Mouse (Mus musculus): ENCODE data around the gene Ppp2r5a. TPM values are rescaled to one million over a fixed set of nuclear protein-coding genes. Genes with fewer than 3 reads are reported as not detected.
"Not testable (repeated sequence)": the region's sequence is repeated elsewhere in the genome, so short reads cannot be mapped to it uniquely, and the experiment has no call there.

Ppp2r5a gene
- polyA plus RNA-seq, 1 experiment from 2014 or later, result 43.4 TPM

DNA sequence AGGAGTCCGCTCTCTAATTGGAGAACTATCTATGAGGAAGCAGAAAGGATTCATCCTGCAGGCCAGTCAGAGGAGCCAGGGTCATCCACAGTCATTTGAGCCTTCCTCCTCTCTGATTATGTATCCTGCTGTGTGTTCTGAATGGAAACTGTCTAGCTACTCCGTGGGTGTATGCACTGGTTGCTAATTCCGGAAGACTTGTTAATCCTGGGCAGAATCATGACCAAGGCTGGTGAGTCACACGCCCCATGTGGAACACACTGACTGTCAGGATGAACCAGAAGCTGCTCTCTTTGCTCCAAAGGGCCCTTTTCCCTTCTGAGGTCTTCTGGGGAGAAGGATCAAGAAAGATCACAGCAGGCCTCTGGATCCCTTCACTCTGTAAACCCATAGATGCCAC lies 35.5 kb upstream of the Ppp2r5a start:
- H3K4me3 ChIP-seq (ENCODE audit: low read depth, low read length), result no peak overlapping the region
- 63% methylated on average over 4 of the region's 4 CpGs for WGBS (ENCODE audit: insufficient replicate concordance)
- H3K4me2 ChIP-seq, result no peak overlapping the region
- no peak overlapping the region for H3K9ac ChIP-seq (ENCODE audit: low read depth, low read length)
- no peaks in the 10 kb centered on the region for H3K9me3 ChIP-seq (replicated peaks; ENCODE audit: control insufficient read depth, low read length)
- H3K4me1 ChIP-seq (ENCODE audit: control insufficient read depth, insufficient read depth, low read length), result peaks cover 14% of the 10 kb centered on the region
- no peaks in the 10 kb centered on the region for H3K27me3 ChIP-seq (ENCODE audit: control insufficient read depth, insufficient read depth, low read length)
- no peak for ATAC-seq (replicated peaks; ENCODE audit: insufficient number of reproducible peaks, low FRiP score, low TSS enrichment)
- no peaks in the 10 kb centered on the region for H3K36me3 ChIP-seq (ENCODE audit: control insufficient read depth, insufficient read depth, low read length)
- H3K27ac ChIP-seq (ENCODE audit: low read depth, low read length), result no peak overlapping the region

DNA sequence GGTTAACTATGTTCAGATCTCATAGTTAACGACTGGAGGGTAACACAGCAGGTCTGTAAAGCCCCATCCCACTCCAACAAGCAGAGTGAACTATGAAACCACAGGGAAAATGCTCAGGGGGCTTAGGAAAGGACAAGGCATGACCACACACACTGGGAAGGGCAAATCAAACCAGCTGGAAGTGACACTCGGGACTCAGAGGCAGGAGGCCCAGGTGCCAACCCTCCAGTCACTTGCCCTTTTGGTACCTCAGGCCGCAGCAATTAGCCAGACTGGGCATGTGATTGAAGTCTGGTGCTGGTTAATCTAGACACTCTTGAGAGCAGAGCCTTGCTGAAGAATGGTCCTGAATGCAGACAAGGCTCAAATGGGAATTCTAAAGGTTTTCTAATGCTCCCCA lies 33.6 kb upstream of the Ppp2r5a start:
- no peak overlapping the region for H3K4me3 ChIP-seq (ENCODE audit: low read depth, low read length)
- H3K36me3 ChIP-seq (ENCODE audit: control insufficient read depth, insufficient read depth, low read length), result no peaks in the 10 kb centered on the region
- WGBS (ENCODE audit: insufficient replicate concordance), result 38% methylated on average over 3 of the region's 3 CpGs
- no peaks in the 10 kb centered on the region for H3K9me3 ChIP-seq (replicated peaks; ENCODE audit: control insufficient read depth, low read length)
- no peak for ATAC-seq (replicated peaks; ENCODE audit: insufficient number of reproducible peaks, low FRiP score, low TSS enrichment)
- no peak overlapping the region for H3K27ac ChIP-seq (ENCODE audit: low read depth, low read length)
- no peak overlapping the region for H3K9ac ChIP-seq (ENCODE audit: low read depth, low read length)
- peaks cover 20% of the 10 kb centered on the region for H3K4me1 ChIP-seq (ENCODE audit: control insufficient read depth, insufficient read depth, low read length)
- H3K27me3 ChIP-seq (ENCODE audit: control insufficient read depth, insufficient read depth, low read length), result no peaks in the 10 kb centered on the region
- H3K4me2 ChIP-seq, result no peak overlapping the region

DNA sequence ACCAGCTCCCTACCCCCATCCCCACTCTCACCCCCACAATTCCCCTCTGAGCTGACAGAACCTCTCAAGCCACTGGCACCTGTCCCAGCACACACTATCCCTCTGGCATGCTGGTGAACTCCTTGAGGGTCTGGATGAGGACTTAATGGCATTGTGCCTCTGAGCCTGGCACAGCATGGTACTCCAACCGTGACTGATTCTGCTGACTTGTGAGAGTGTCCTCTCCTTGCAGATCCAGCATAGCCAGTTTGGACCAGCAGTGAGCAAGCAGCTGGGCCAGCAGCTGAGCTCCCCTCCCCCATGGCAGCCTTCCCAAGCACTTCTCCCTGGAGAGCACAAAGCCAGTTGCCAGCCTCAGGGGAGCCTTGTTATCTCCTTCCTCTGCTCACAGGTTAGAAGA lies 32.3 kb upstream of the Ppp2r5a start:
- H3K36me3 ChIP-seq (ENCODE audit: control insufficient read depth, insufficient read depth, low read length), result no peaks in the 10 kb centered on the region
- peaks cover 20% of the 10 kb centered on the region for H3K4me1 ChIP-seq (ENCODE audit: control insufficient read depth, insufficient read depth, low read length)
- ATAC-seq (replicated peaks; ENCODE audit: insufficient number of reproducible peaks, low FRiP score, low TSS enrichment), result no peak
- no peaks in the 10 kb centered on the region for H3K27me3 ChIP-seq (ENCODE audit: control insufficient read depth, insufficient read depth, low read length)
- no peaks in the 10 kb centered on the region for H3K9me3 ChIP-seq (replicated peaks; ENCODE audit: control insufficient read depth, low read length)
- H3K4me2 ChIP-seq, result no peak overlapping the region
- H3K4me3 ChIP-seq (ENCODE audit: low read depth, low read length), result no peak overlapping the region
- 4% methylated on average over 1 of the region's 1 CpGs for WGBS (ENCODE audit: insufficient replicate concordance)
- H3K27ac ChIP-seq (ENCODE audit: low read depth, low read length), result no peak overlapping the region
- no peak overlapping the region for H3K9ac ChIP-seq (ENCODE audit: low read depth, low read length)

DNA sequence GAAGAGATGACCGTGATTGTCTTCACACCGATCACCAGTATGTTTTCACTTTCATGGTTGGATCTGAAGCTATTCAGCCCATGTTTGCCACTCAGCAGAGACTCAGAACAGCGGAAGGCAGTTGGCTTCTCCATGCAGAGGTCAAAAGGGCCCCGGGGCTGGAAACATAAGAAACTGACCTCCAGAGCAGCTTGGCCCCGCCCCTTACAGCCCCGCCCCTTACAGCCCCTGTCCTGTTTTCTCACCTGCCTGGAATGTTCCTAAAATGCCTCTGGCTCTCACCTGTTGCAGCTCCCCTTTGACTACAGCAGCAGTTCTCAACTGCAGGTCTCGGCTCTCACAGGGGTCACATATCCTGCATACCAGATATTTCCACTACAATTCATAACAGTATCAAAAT lies 29.5 kb upstream of the Ppp2r5a start:
- Histone ChIP-seq H3K27me3 (ENCODE audit: control insufficient read depth, insufficient read depth, low read length) (no peaks in the 10 kb centered on the region), H3K4me2 (peak overlapping the region; percentile 16; the same call in 1 of the 2 replicates), H3K36me3 (ENCODE audit: control insufficient read depth, insufficient read depth, low read length) (no peaks in the 10 kb centered on the region), H3K9me3 (replicated peaks; ENCODE audit: control insufficient read depth, low read length) (no peaks in the 10 kb centered on the region), H3K27ac (ENCODE audit: low read depth, low read length) (no peak overlapping the region), H3K4me1 (ENCODE audit: control insufficient read depth, insufficient read depth, low read length) (peaks cover 20% of the 10 kb centered on the region), H3K4me3 (ENCODE audit: low read depth, low read length) (no peak overlapping the region), H3K9ac (ENCODE audit: low read depth, low read length) (no peak overlapping the region)
- 31% methylated on average over 7 of the region's 7 CpGs for WGBS (ENCODE audit: insufficient replicate concordance)
- ATAC-seq (replicated peaks; ENCODE audit: insufficient number of reproducible peaks, low FRiP score, low TSS enrichment), result no peak

DNA sequence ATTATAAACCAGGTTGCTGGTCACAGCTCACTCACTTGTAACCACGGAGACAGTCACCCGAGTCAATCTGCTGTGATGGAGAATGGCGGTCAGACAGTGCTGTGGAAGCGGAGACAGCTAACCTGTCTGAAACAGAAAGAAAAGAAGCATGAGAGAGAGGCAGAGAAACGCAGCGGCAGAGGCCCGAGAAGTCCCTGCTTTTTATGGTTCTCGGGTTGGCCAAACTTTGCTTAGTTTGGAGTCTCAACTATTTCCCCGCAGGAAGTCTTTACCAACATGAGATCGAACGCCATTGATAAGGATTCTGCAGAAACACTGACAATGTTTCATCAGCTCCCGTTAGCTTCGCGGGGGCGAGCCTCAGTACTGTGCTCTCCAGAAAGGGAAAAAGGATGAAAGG lies 29.0 kb upstream of the Ppp2r5a start:
- Histone ChIP-seq H3K27me3 (ENCODE audit: control insufficient read depth, insufficient read depth, low read length) (no peaks in the 10 kb centered on the region), H3K27ac (ENCODE audit: low read depth, low read length) (no peak overlapping the region), H3K4me3 (ENCODE audit: low read depth, low read length) (no peak overlapping the region), H3K4me2 (peak overlapping the region; percentile 16), H3K9me3 (replicated peaks; ENCODE audit: control insufficient read depth, low read length) (no peaks in the 10 kb centered on the region), H3K9ac (ENCODE audit: low read depth, low read length) (no peak overlapping the region), H3K4me1 (ENCODE audit: control insufficient read depth, insufficient read depth, low read length) (peaks cover 20% of the 10 kb centered on the region), H3K36me3 (ENCODE audit: control insufficient read depth, insufficient read depth, low read length) (no peaks in the 10 kb centered on the region)
- WGBS (ENCODE audit: insufficient replicate concordance), result 64% methylated on average over 15 of the region's 15 CpGs
- ATAC-seq (replicated peaks; ENCODE audit: insufficient number of reproducible peaks, low FRiP score, low TSS enrichment), result no peak

DNA sequence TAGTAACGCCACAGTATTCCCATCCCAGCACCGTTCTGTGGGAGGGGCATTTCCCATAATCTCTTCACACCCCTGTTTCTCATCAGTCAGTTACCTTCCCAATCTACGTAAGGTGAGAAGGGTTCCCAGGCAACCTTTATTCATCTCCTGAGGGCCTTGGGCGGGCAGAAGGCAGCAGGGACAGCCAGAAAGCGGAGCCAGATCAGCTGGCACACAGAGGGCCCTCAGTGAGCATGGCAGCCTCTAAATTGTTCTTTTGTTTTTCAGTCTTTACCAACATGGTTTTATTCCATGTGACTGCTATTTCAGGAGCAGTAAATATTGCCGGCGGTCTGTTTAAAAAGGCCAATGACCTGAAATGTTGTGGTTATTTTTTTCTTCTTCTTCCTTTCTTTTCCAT lies 27.0 kb upstream of the Ppp2r5a start:
- no peak for ATAC-seq (replicated peaks; ENCODE audit: insufficient number of reproducible peaks, low FRiP score, low TSS enrichment)
- WGBS (ENCODE audit: insufficient replicate concordance), result 62% methylated on average over 7 of the region's 7 CpGs
- H3K36me3 ChIP-seq (ENCODE audit: control insufficient read depth, insufficient read depth, low read length), result no peaks in the 10 kb centered on the region
- H3K27ac ChIP-seq (ENCODE audit: low read depth, low read length), result no peak overlapping the region
- H3K9me3 ChIP-seq (replicated peaks; ENCODE audit: control insufficient read depth, low read length), result no peaks in the 10 kb centered on the region
- no peaks in the 10 kb centered on the region for H3K27me3 ChIP-seq (ENCODE audit: control insufficient read depth, insufficient read depth, low read length)
- H3K9ac ChIP-seq (ENCODE audit: low read depth, low read length), result no peak overlapping the region
- H3K4me2 ChIP-seq, result no peak overlapping the region
- H3K4me3 ChIP-seq (ENCODE audit: low read depth, low read length), result no peak overlapping the region
- H3K4me1 ChIP-seq (ENCODE audit: control insufficient read depth, insufficient read depth, low read length), result peaks cover 10% of the 10 kb centered on the region

DNA sequence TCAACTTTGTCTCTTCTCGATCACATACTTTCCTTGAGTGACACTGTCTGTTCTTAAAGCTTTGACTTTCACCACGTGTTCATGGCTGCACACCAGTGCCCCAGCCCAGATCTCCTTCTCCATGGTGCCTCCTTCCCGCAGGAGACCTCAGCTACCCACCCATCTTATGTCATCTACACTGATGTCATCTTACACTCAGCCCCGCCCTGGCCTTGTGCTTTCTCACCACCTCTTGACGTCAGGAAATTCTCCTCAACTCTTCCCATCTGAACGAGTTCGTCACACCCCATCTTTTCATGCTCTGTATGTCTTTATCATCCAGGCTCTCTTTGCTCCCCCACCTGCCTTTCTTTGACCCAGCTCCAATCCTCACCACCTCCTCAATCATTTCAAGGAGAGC lies 22.8 kb upstream of the Ppp2r5a start:
- peaks cover 18% of the 10 kb centered on the region for H3K4me1 ChIP-seq (ENCODE audit: control insufficient read depth, insufficient read depth, low read length)
- WGBS (ENCODE audit: insufficient replicate concordance), result 57% methylated on average over 7 of the region's 7 CpGs
- no peaks in the 10 kb centered on the region for H3K27me3 ChIP-seq (ENCODE audit: control insufficient read depth, insufficient read depth, low read length)
- H3K9ac ChIP-seq (ENCODE audit: low read depth, low read length), result no peak overlapping the region
- H3K4me3 ChIP-seq (ENCODE audit: low read depth, low read length), result no peak overlapping the region
- H3K36me3 ChIP-seq (ENCODE audit: control insufficient read depth, insufficient read depth, low read length), result no peaks in the 10 kb centered on the region
- no peak for ATAC-seq (replicated peaks; ENCODE audit: insufficient number of reproducible peaks, low FRiP score, low TSS enrichment)
- H3K27ac ChIP-seq (ENCODE audit: low read depth, low read length), result no peak overlapping the region
- H3K9me3 ChIP-seq (replicated peaks; ENCODE audit: control insufficient read depth, low read length), result no peaks in the 10 kb centered on the region
- no peak overlapping the region for H3K4me2 ChIP-seq

DNA sequence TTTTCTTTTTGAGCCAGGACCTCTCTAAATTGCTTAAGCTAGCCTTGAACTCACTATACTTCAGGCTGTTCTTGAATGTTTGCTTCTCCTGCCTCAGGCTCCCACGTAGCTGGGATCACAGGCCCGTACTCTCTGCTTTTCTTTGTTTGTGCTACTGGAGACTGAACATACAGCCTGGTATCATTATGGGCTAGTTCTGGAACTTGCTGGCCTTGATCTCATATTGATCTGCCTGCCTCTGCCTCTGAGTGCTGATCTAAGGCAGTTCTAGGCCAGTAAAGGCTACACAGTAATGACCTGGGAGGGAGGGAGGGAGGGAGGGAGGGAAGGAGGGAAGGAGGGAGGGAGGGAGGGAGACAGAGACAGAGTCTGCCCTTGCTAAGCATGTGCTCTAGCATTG lies 20.1 kb upstream of the Ppp2r5a start:
- WGBS (ENCODE audit: insufficient replicate concordance), result 74% methylated on average over 2 of the region's 2 CpGs
- Histone ChIP-seq H3K4me2 (no peak overlapping the region), H3K36me3 (ENCODE audit: control insufficient read depth, insufficient read depth, low read length) (no peaks in the 10 kb centered on the region), H3K9me3 (replicated peaks; ENCODE audit: control insufficient read depth, low read length) (no peaks in the 10 kb centered on the region), H3K4me1 (ENCODE audit: control insufficient read depth, insufficient read depth, low read length) (peaks cover 31% of the 10 kb centered on the region), H3K27ac (ENCODE audit: low read depth, low read length) (no peak overlapping the region), H3K9ac (ENCODE audit: low read depth, low read length) (no peak overlapping the region), H3K4me3 (ENCODE audit: low read depth, low read length) (no peak overlapping the region), H3K27me3 (ENCODE audit: control insufficient read depth, insufficient read depth, low read length) (no peaks in the 10 kb centered on the region)
- ATAC-seq (replicated peaks; ENCODE audit: insufficient number of reproducible peaks, low FRiP score, low TSS enrichment), result no peak

DNA sequence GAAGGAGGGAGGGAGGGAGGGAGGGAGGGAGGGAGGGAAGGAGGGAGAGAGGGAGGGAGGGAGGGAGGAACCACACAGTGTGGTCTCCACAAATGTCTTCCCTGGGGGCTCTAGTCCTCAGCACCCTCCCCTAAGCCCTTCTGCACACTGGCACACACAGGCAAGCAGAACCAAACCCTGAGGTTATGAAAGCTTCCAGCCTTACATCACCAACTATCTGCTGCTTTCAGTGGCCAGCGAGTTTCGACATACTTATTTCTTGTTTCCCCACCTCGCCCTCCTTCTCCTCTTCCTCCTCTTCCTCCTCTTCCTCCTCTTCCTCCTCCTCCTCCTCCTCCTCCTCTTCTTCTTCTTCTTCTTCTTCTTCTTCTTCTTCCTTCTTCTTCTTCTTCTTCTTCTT lies 19.6 kb upstream of the Ppp2r5a start:
- H3K4me3 ChIP-seq (ENCODE audit: low read depth, low read length); H3K4me2 ChIP-seq; H3K27ac ChIP-seq (ENCODE audit: low read depth, low read length); H3K27me3 ChIP-seq (ENCODE audit: control insufficient read depth, insufficient read depth, low read length); H3K36me3 ChIP-seq (ENCODE audit: control insufficient read depth, insufficient read depth, low read length); H3K9ac ChIP-seq (ENCODE audit: low read depth, low read length); H3K9me3 ChIP-seq (replicated peaks; ENCODE audit: control insufficient read depth, low read length); ATAC-seq (replicated peaks; ENCODE audit: insufficient number of reproducible peaks, low FRiP score, low TSS enrichment): not testable (repeated sequence)
- 76% methylated on average over 3 of the region's 3 CpGs for WGBS (ENCODE audit: insufficient replicate concordance)
- peaks cover 31% of the 10 kb centered on the region for H3K4me1 ChIP-seq (ENCODE audit: control insufficient read depth, insufficient read depth, low read length)

Data from heart, embryonic 11.5 days (tissue).